Mouse (Mus musculus) gastrocnemius, adult 2 months (tissue): ENCODE results near the gene Mei1. TPM values are rescaled to one million over a fixed set of nuclear protein-coding genes. Genes with fewer than 3 reads are reported as not detected.

Source experiments
- DNase-seq: peaks from one replicate; pipeline ENCODE4 v3.0.0; 2022
- H3K27ac ChIP-seq: fragments of 200-600 bp; 2 replicates; pipeline ENCODE4 v1.8.1; 2022; ENCODE audit warnings: mild to moderate bottlenecking
- H3K4me3 ChIP-seq: fragments of 200-600 bp; 2 replicates; pipeline ENCODE4 v1.8.1; 2022; ENCODE audit warnings: mild to moderate bottlenecking, moderate library complexity
- CTCF ChIP-seq: fragments of 200-600 bp; IDR thresholded peaks from 2 replicates; pipeline ENCODE4 v1.8.1; 2022; ENCODE audit warnings: antibody characterized with exemption, mild to moderate bottlenecking, moderate library complexity
- intact Hi-C: fragments of 180-260 bp; cut with DNase I; formaldehyde crosslinking; loops from one replicate; pipeline ENCODE4 v1.15.1; 2025
- long read RNA-seq, 2 experiments: library from polyadenylated mRNA; stranded (forward); transcript quantifications; one replicate each; pipeline ENCODE4 v2.0.0; 2021
- total RNA-seq, 2 experiments: library from RNA; stranded (reverse); gene quantifications; 2 replicates each; pipeline ENCODE4 v1.2.3; 2021

Gene Mei1
- total RNA-seq, result not detected
- long read RNA-seq, experiment 1, result 0 reads
- long read RNA-seq, experiment 2, result 0 reads

GRCm38 (mm10) chr15:82069898-82070297, at the start of gene Mei1:
TSS of gene Mei1 (plus strand) at chr15:82069996.
- TF ChIP-seq CTCF, result no peak
- intact Hi-C loops, result loop anchor here (5.0 to 10.0 kb wide), 2 partner anchors 97 to 275 kb away; no protein-coding TSS in a partner anchor
- H3K4me3 ChIP-seq, result no peak within 1 kb of the TSS
- H3K27ac ChIP-seq, result no peak within 1 kb of the TSS
- no peak for DNase-seq

DNA sequence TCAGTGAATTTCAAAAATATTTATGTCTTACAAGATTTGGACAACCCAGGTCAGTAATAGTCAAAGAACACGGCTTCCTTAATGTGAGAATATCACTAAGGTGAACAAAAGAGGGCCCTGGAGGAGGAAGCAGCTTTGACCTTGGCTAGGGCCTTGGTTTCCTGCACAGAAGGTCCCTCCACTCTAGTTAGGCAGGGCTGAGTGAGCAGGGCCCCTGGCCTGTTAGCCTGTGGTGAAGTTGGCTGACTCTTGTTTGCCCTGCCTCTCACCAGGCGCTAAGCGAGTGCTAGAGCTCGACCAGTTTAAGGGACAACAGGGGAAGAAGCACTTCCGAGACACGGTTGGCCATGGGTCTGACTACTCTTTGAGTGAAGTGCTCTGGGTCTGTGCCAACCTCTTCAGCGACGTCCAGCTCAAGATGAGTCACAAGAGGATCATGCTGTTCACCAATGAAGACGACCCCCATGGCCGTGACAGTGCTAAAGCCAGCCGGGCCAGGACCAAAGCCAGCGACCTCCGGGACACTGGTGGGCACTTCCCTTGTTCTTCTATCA, 47.2 kb upstream of the Mei1 start:
- no peak for TF ChIP-seq CTCF
- intact Hi-C loops, result no loop called here
- Histone ChIP-seq H3K27ac (no peak overlapping the region), H3K4me3 (no peak overlapping the region)
- DNase-seq, result peak; percentile 24

DNA sequence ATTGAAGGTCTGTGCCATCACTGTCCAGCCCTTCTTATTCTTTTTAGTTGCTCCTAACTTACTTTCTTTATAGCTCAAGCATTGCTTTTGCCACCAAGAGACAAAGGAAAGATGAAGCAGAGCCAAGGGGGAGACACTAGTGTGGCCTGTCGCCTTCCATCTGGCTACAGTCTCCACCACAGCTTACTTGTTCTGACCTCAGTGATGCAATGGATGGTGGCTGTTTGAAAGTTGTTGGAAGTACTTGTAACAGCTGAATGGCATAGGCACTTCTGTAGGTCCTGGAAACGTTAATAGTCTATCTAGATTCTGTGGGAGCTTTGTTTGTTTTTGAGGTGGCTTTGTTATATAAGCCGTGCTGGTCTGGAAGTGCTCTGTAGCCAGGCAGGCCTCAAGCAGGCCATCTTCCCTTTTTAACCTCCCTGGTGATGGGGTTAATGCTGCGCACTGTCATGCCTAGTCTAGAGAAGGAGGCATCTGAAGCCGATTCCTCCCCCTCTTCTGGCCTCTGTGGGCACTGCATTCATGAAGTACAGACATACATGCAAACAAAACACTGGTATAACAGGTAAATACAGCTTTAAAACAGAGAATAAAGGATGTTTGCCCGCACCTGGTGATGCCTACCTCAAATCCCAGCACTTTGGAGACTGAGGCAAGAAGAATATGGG, 45.7 kb upstream of the Mei1 start:
- no peak overlapping the region for H3K27ac ChIP-seq
- TF ChIP-seq CTCF, result no peak
- H3K4me3 ChIP-seq, result no peak overlapping the region
- DNase-seq, result no peak
- intact Hi-C loops, result no loop called here

- H3K27ac ChIP-seq, result no peak overlapping the region
- DNase-seq, result no peak
- no peak for TF ChIP-seq CTCF
- no peak overlapping the region for H3K4me3 ChIP-seq
- intact Hi-C loops, result no loop called here
Measured at GRCm38 (mm10) chr15:82027276-82027675, 42.5 kb upstream of the Mei1 start.

DNA sequence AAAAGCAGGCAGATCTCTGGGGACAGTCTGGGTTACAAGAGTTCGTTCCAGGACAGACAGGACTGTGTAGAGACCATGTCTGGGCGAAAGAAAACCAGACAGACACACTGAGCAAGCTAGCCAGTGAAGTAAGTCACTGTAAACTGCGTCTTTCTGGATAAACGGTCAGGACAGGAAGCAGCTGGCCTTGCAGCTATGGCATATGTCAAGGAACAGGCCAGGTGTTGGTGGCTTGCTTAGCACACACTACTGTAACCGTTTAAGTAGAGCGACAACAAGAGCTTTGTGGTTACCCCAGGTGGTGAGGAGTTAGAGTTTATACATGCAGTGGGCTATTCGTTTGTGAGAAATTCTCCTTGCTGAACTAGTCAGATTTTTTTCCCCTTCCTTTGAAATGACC, 42.1 kb upstream of the Mei1 start:
- no peak for TF ChIP-seq CTCF
- DNase-seq, result no peak
- H3K4me3 ChIP-seq, result no peak overlapping the region
- H3K27ac ChIP-seq, result no peak overlapping the region
- intact Hi-C loops, result no loop called here

DNA sequence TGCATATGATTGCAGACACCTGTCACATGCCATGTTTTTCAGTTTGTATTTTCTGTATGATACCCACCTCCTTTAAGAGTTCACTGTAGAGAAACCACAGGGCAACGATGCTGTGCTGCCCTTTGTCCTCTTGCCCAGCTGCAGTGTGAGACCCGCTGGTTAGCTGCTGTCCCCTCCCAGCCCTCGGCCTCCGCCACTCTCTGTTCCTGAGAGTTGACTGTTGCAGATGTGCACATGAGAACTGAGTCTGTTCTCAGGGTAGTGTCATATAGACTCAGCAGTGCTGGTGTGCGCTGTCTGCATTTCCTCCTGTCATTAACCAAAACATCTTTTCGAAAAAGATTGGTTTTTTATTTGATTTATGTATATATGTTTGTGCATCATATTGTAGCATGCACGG, 37.4 kb upstream of the Mei1 start:
- no peak for DNase-seq
- no peak for TF ChIP-seq CTCF
- intact Hi-C loops, result no loop called here
- Histone ChIP-seq H3K4me3 (no peak overlapping the region), H3K27ac (no peak overlapping the region)

DNA sequence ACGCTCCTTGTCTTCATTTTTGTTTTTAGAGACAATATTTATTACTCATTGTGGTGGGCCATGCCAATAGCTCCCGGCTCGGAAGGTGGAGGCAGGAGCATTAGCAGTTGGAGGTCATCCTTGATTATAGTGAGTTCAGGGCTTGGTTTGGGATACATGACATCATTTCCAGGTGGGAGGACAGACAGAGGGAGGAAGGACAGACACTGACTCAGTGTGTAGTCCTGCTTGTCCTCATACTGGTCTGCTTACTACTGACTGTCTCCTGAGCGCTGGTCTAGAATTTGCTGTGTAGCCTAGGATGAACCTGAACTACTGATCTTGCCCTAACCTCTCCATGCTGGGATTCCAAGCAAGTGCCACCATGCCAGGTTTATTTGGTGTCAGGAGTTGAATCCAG, 36.0 kb upstream of the Mei1 start, which contains the start of gene Desi1:
Gene Desi1 (minus strand): TSS at position 101 of the 400 bp plus-strand sequence.
- DNase-seq, result no peak
- no peak for TF ChIP-seq CTCF
- Histone ChIP-seq H3K4me3 (no peak within 1 kb of the TSS), H3K27ac (no peak within 1 kb of the TSS)
- intact Hi-C loops, result no loop called here

DNA sequence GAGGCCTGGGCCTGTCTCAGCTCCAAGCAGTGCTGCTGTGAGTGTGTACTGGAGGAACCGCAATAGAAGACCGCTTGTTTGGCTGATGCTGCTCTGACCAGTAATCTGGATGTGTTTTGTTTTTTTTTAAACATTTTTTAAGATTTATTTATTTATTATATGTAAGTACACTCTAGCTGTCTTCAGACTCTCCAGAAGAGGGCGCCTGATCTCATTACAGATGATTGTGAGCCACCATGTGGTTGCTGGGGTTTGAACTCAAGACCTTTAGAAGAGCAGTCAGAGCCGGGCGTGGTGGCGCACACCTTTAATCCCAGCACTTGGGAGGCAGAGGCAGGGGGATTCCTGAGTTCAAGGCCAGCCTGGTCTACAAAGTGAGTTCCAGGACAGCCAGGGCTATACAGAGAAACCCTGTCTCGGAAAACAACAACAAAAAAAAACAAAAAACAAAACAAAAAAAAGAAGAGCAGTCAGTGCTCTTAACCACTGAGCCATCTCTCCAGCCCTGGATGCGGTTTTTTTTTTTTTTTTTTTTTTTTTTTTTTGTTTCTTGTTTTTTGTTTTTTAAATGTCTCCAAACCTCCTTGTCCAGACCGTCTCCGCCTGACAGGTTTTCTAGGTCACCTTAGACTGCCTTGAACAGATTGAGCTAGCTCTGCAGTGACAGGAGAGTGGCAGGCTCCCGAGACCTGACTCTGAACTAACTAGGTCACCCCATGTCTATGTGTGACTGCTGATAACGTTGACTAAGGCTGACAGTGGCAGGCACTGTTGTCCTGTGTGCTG, 33.7 kb upstream of the Mei1 start:
- intact Hi-C loops, result no loop called here
- DNase-seq, result no peak
- peak; percentile 57 for TF ChIP-seq CTCF
- H3K4me3 ChIP-seq, result no peak overlapping the region
- H3K27ac ChIP-seq, result no peak overlapping the region

DNA sequence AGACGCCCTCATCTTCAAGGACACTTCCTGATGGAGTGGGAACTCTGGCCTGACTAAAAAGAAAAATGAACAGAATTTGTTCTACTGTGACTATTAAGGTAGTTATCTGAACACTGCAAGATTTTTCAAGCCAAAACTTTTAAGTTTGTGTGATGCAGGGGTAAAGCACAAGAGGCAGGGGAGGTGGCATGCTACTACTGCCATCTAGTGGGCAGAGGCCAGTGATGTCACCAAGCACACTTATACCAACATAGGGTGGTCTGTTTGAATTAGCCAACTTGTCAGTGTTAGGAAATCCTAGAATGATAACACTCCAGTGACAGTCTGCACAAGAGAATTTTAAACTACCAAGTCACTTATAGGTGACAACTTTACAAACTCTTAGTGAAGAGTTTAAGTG, 29.1 kb upstream of the Mei1 start:
- intact Hi-C loops, result no loop called here
- DNase-seq, result peak; percentile 42
- no peak overlapping the region for H3K27ac ChIP-seq

DNA sequence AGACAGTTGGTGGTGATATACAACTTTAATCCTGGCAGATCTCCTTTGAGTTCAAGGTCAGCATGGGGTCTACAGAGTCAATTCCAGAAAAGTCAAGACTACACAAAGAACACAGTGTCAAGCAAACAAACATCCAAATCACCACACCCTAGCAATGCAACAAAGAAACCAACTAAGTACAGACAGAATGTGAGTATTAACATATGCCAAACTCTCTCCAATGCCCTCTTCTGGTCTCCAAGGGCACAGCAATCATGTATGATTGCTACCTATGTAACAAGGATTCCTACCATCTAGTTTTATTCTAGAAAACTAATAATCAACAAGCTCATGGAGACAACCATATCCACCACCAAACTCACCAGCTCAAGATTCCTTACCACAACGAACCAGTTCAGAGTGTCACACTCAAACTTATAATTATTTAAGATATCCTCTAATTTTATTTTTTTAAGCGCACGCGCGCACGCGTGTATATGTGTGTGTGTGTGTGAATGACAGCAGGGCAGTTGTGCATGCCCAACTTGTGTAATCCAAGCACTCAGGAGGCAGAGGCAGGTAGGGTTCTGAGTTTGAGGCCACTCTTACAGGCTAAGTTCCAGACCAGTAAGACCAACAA, 25.5 kb upstream of the Mei1 start:
- no peak for DNase-seq
- intact Hi-C loops, result no loop called here
- Histone ChIP-seq H3K27ac (no peak overlapping the region), H3K4me3 (no peak overlapping the region)
- TF ChIP-seq CTCF, result peak; percentile 48

More for the DNA sequence above, 29.1 kb upstream of the Mei1 start:
- TF ChIP-seq CTCF, result peak; percentile 92
- no peak overlapping the region for H3K4me3 ChIP-seq

DNA sequence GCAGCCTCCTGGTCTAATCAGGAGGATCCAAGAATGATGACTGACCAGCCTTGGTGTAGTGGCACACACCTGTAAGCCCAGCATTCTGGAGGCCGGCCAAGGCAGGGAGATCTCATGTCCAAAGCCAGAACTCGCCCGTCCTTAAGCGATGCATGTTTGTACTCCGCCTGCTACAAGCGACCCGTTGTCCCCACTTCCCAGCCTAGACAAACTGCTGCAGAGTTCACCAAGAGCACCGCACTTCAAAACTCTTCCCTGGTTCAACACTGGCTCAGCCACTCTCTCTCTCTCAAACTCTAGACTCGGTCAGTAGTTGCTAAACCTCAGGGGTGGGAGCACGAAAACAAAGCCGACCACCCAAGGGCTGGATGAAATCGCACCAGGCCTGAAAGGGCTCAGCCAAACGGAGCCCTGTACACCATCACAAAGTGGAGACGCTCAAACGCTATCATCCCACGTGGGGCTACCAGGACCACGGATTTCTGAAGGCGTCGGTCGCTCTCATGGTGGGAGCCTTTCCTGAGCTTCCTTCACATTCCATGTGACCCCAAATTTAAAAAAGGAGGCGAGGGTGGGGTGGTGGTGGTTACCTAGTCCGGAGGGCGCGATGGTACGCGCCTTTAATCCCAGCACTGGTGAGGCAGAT, 23.4 kb upstream of the Mei1 start:
- no peak for TF ChIP-seq CTCF
- Histone ChIP-seq H3K4me3 (peak overlapping the region; percentile 100), H3K27ac (peak overlapping the region; percentile 99)
- intact Hi-C loops, result no loop called here
- DNase-seq, result peak; percentile 33
